In genomic region chr13:99099226-99099625, GRCm38 (mm10) we compare ENCODE assay signal across 1 mouse cellular context.
TF ChIP-seq lines count a peak whose summit lies in the region.

No protein-coding gene starts in this region.

TF ChIP-seq in CH12.LX, 34 proteins besides CTCF, POLR2A, EP300 and RAD21 (continued from another document):
- TF ChIP-seq TCF12 (IDR thresholded peaks at IDR 0.05; ENCODE audit: low read depth, low read length) (no peak), SMC3 (IDR thresholded peaks at IDR 0.05; ENCODE audit: low read depth, low read length) (no peak), ZMIZ1 (IDR thresholded peaks at IDR 0.05; ENCODE audit: low read depth, low read length) (no peak), NRF1 (IDR thresholded peaks at IDR 0.05; ENCODE audit: low read depth, low read length) (no peak)
